Mouse (Mus musculus) natural killer cell, adult 2 months (primary cell): Measurements from ENCODE around the gene Gm5941.
"Not testable (repeated sequence)": the region's sequence is repeated elsewhere in the genome, so short reads cannot be mapped to it uniquely, and the experiment has no call there.

Experiments
- DNase-seq, 2 experiments: peaks; one replicate each; pipeline ENCODE4 v3.0.0; 2022; ENCODE audit warnings: low spot score in 2 of 2

The Gm5941 gene

DNA sequence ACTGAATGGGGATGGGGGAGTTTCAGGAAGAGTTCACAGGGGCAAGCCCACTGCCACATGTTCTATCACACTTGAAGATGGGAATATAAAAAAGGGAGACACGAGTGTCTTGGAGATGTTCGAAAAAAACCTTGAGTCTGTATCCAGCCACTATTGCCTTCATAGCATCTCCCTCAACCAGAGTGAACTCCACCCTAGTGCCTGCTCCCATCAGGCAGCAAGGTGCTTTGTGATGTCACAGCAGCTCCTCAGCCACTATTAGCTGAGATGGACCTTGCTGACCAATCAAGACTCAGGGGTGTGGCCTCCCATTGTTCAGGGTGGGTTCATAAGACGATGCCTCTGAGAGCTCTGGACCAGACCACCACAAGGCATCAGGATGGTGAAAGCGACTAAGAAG is at the start of gene Gm5941:
Gm5941 (plus strand) TSS at position 301 of the 400 bp plus-strand sequence.
- DNase-seq = not testable (repeated sequence)

DNA sequence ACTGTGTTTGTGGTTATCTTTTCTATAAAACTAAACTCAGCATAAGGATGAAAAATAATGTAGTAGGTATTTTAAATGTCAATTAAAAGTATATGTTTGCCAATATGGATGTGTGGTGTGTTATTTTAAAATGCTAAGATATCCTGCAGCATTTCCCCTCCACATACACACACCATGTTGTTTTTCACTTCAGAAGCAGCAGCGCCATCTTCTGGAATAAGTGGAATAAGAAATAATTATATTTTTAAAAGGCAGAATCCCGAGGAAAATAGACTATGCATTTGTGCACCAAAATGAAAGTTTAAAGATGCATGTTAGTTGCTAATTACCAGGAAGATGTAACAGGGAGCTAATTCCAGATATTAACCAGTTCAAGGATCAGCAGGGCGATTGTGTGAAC is 29.3 kb upstream of the Gm5941 start:
- no peak for DNase-seq

DNA sequence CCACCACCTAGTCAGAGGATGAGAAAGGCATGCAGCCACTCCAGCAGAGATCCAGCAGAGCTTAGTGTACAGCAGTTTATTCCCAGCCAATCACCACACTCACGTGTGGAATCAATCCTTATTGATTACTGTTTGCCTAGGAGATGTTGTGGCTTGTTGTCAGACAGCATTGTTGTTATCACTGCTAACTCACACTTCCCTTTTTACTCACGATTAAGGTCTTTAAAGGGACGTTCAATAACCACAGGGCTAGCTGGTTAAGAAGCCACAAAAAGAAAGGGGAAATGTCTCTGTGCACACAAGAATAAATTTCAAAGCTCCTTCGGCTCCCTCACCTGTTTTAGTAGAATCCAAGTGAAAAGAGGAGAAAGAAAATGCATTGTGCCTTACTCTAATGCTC is 25.0 kb upstream of the Gm5941 start:
- no peak for DNase-seq

DNA sequence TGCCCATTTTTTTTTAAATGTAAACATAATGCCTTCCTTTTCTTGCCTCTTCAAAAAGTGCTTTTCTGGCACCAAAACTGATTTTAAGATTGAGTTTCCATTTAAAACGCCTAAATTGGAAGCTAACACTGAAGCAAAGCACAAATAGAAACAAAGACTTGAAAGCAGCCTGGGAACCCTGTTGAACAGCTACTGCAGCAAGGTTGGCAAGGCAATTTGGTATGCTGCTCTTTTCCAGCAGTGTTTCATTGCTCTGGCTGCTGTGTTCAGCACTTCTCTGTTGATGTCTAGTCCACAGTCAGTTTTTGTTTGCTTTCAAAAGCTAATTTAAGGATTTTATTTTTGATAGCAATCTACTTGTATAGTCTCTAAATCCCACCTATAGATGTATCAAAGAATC is 8.5 kb downstream of the Gm5941 start:
- DNase-seq = no peak

DNA sequence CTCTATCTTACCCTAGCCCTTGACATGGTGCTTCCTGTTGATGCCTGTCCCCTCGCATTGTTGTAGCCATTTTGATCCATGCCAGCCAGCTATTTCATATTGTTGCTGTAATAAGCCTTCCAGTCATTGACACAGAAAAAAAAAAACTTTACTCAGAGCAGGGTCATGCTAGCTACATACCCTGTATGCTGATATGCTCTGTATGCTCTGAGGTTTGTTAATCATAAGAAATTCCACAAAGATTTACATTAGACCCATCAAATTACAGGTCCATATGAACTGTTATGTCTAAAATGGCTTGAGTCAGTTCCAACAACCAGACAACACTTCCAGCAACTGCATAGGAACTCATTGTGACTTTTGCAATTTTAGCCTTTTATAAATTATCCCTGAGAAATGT is 38.1 kb downstream of the Gm5941 start:
- DNase-seq = no peak
